Mouse (Mus musculus) cerebral cortex, adult 2 months (tissue): ENCODE results near the gene Serhl.

ENCODE experiments used
- WGBS: fragments of 180-500 bp; shearing (Covaris S2); methylation state at CpG from one replicate; pipeline ENCODE4 v1.1.7; 2018; 5-methylcytosine and 5-hydroxymethylcytosine counted together

The Serhl gene

DNA sequence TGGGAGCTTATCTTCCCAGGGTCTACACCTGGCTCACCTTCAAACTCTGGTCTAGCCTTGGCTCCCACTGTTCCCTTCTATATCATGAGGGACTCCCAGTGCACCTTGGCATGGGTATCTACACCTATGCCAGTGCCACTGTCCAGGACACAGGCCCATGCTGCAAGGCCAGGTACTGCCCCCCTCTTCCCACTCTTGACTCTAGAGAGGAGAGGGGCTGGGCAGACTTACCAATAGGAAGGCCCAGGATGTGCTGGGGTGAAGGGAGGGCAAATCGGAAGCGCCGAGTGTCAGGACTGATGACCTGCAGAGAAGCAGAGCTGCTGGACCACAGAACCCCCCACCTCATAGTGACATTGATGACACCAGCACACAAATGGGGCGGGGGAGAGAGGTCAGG lies 72.7 kb downstream of the Serhl start:
- 93% methylated on average over 4 of the region's 4 CpGs for WGBS

DNA sequence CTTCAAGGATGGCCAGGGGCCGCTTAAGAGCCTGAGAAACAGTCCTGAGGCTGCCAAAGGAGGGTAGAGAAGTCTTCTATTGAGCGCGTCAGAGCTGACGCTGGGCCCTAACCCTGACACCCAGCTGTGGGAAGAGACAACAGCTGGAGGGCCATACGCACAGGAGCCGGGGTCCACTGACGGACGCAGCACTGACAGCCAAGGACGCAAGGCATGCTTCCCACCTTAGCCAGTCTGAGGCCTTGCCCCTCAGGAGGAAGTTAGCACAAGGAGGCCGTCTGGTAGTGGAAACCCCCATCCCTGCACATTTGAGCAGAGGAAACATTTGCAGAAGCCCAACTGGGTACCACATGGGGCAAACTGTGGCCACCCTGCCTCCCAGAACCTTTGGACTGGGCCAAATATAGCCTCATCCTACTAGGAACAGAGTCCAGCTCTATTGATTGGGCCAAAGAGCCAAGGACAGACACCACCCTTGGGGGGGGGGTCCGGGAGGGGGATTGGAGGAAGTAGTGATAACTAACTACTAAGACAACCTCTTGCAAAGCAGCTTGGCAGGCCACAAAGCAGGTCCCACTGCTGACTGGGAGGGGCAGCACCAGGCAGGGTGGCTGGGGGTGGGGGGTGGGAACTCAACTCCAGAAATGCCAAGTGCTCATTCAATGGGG lies 73.6 kb downstream of the Serhl start:
- WGBS: 96% methylated on average over 11 of the region's 11 CpGs

DNA sequence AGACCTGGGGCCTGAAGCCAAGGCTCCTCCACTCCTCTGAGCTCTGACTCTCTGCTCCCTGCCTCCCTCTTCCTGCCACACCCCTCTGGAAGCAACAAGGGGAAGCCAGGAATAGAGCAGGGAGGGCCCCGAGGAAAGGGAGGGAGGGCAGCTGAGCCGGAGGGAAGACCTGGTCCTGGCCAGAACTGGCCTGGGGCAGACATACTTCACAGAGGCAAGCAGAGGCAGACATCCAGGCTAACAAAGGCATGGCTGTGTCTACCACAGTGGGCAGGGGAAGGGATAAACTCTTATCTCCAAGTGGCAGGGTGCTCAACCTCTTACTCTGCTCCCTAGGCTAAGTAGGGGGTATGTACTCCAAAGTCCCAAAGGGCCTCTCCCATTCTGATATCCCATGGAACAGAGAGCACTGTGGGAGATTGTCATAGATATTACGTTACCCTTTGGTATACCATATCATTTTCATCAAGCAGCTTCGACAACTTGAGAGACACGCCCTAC lies 75.7 kb downstream of the Serhl start:
- 81% methylated on average over 5 of the region's 5 CpGs for WGBS

DNA sequence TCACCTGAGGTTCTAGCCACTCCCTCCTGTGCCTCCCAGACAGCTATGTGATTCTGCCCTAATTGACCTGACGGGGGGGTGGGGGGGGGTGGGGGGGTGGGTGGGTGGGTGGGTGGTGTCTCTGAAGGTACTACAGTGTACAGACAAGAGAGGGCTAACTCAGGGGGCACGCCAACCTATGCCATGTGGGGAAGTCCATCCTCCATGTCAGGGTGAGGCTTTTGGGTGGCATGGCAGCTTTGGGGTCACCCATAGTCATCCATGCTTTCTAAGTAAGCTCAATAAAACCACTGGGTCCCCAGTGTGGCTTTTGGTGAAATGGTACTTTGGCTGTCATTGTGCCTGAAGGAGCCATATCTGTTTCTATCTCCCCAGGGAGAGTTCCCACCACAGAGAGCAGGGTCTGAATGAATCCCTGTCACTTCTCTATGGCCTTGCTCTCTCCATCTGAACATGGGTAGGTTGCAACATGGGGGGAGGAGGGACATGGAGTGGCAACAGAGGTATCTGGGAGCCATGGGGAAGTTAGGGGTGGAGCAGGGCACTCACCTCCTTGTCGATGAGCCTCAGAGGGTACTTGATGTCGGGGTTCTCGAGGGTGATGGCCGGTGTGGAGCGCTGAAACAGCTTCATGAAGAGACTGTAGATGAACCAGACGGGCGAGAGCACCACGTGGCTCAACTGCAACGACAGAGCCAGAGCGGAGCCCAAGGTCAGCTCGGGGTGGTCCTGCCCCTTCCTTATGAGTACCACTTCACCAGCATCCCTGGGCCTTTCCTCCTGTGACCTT lies 76.4 kb downstream of the Serhl start:
- WGBS: 91% methylated on average over 13 of the region's 13 CpGs
